Comparison of ENCODE assay signal across 12 mouse cellular contexts in the genomic region with DNA sequence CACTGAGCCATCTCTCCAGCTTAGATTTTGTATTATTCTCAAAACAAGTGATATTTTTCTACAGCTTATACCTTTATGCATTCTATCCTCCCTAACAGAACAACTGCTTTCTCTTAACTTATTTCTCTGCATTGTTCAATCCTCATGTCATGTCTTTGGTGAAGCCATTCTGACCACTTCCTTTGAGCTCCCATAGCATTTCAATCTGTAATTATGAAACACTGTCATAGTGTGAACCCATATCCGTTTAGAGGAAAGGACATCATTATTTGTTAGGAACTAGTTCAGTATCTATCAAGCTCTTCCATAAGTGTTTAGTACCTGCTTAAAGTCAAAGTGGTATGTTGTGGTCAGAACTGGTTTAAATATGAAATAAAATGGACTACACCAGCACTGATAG. TPM values are rescaled to one million over a fixed set of nuclear protein-coding genes. Genes with fewer than 3 reads are reported as not detected.
"Had no signal": no experiment of that assay in that cellular context is flagged by ENCODE, and none has a peak within 500 bp of the region (broad histone marks: within the 10 kb centered on the region; RNA-seq: fewer than 3 reads in every experiment).

No protein-coding gene starts in this region.

- DNase-seq: right cerebral cortex, adult 18-20 months; right cerebral cortex, postnatal 14 days; right cerebral cortex, postnatal 25 days; right cerebral cortex, postnatal 4 days; spleen, adult 18-20 months; thymus, adult 18-20 months; thymus, adult 2 months; thymus, postnatal 14 days; thymus, postnatal 25 days; thymus, postnatal 36 days; thymus, postnatal 4 days had no signal

RNA-seq across cellular contexts. Expression of gene Hesx1, which starts 33.7 kb away (rescaled TPM):
- total RNA-seq: neutrophil, adult 5-6 weeks had no signal
